Mouse (Mus musculus): ENCODE results near the gene Gm20388. TPM values are rescaled to one million over a fixed set of nuclear protein-coding genes. Genes with fewer than 3 reads are reported as not detected.

Gm20388 gene
- total RNA-seq, 2 experiments from 2014 or later, result 12.7 TPM; not detected in 1

- DNase-seq, result no peak
These were observed 1172.7 kb downstream of the Gm20388 start for GRCm38 (mm10) chr8:121083093-121083935.

DNA sequence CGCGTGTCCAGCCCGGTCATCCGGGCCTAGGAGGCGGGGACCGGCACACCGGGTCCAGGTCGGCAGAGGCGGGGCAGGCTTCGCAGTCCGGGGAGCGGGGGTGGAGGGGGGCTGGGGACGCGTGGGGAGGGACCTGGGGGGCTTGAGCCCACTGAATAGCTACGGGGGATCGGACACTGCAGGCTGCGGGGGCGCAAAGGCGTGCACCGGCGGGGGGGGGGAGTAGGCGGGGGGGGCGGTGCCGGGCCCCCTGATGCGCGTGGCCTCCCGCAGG lies 1173.2 kb downstream of the Gm20388 start:
- DNase-seq, result no peak

GRCm38 (mm10) chr8:121084210-121084951 lies 1173.7 kb downstream of the Gm20388 start, which contains the start of gene Foxf1:
TSS of gene Foxf1 (plus strand) at chr8:121084386.
- no peak for DNase-seq

DNA sequence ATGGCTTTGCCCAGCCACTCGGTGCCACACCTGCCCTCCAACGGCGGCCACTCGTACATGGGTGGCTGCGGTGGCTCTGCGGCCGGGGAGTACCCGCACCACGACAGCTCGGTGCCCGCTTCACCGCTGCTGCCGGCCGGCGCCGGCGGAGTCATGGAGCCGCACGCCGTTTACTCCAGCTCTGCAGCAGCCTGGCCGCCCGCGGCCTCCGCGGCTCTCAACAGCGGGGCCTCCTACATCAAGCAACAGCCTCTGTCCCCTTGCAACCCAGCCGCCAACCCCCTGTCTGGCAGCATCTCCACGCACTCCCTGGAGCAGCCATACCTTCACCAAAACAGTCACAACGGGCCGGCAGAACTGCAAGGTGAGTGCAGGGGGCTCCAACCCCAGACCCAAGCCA lies 1174.4 kb downstream of the Gm20388 start:
- no peak for DNase-seq

- no peak for DNase-seq
These were observed 1174.9 kb downstream of the Gm20388 start for GRCm38 (mm10) chr8:121085561-121085960.

- no peak for DNase-seq
These were observed 1175.6 kb downstream of the Gm20388 start for GRCm38 (mm10) chr8:121086004-121086900.

GRCm38 (mm10) chr8:121088281-121088680 lies 1177.6 kb downstream of the Gm20388 start:
- DNase-seq, result no peak

DNA sequence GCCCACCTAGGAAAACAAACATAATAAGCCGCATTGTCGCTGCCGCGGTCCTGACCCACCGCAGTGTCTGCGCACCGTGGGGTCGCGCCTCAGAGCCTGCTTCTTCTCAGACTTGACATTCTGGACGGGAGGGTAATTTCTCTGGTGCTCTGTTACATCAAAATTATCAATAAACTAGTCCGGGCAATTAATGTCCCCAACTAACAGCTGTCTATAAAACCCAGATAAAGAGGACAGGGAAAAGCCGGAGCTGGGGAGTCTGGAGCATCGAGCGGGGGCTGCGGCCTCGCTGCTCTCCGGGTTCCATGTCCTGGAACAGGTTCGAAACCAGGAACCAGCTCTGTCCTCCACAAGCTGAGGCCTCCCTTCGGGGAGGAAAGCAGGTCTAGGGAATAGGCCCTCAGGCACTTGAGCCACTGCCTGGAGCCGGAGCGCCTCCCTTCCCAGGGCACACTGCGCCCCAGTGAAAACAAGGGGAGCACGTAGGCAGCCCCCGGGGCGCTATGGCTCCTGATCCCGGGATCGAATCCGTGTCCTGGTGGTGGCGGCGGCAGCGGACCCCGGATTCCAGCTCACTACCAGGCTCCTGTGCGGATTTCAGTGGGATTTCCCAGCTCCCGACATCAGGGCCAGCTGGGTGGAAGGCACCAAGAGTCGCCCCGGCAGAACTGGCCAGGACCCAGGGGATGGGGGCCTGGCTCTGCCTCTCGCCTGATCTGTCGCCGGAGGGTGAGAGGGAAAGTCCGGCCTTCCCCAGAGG lies 1178.4 kb downstream of the Gm20388 start:
- no peak for DNase-seq

DNA sequence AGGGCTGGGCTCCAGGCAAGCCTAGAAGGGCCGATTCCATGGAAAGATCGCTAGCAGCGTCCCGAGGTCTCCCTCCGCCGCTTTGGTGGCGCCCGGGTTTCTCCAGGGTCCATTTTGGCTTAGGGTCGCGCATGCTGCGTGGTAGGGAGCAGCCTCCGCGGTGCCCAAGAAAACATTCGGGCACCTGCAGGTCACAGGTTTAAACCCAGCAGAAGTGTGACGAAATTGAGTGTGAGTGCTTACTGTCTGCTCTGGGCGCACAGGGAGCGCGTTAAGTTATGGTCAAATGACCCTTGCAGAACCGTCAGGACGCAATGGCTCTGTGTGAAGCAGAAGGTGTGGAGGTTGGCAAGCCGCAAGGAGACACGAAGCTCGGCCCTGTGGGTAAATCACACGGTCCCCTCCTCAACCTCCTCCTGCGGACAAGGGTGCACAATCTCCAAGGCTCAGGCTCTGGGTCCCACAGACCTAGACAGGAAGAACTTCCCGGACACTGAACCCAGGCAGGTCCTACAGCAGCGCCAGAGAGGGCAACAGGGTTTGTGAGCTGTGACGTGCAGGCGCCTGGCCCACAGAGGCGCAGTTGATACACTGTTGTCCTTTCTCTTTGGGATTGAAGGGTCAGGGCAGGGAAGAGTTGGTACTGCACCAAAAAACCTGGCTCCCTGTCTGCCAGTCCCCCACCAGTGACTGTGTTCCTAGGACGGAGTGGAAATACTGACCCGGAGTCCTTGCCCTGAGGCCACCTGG lies 1179.2 kb downstream of the Gm20388 start:
- no peak for DNase-seq

DNA sequence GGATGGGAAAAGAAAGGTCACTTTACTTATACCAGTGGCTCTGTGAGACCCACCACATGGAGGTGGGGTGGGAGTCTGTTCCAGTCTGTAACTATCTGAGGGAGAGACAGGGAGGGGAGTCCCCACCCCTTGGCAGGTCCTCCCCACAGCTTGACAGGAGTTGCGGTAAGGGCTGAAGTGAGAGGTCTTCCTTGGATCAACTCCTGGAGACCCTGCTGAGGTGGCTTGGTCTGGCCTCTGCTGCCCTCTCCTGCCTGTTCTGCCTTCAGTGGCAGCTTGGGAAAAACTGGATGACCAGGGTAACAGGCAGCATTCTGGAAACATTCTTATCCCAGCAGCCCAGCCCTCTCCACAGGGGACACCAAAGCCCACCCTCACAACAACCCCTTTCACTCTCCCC lies 1180.1 kb downstream of the Gm20388 start:
- no peak for DNase-seq

DNA sequence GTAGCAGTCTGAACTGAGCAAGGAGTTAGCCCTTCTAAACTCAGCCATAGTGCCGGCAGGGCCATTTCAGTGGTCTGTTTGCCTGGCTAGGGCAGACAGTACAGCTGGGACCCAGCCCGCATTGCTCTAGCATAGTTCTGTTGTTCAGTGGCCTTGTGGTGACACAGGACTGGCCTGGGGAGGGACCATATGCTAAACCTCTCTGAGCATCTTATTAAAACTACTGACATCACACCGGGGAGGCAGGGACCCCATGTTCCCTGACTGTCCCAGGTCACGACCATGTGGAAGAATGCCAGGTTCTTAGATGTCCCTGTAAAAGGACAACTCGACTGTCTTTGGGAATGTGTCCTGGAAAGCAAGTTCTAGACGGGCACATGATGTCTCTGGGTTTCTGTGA lies 1181.5 kb downstream of the Gm20388 start:
- no peak for DNase-seq

DNA sequence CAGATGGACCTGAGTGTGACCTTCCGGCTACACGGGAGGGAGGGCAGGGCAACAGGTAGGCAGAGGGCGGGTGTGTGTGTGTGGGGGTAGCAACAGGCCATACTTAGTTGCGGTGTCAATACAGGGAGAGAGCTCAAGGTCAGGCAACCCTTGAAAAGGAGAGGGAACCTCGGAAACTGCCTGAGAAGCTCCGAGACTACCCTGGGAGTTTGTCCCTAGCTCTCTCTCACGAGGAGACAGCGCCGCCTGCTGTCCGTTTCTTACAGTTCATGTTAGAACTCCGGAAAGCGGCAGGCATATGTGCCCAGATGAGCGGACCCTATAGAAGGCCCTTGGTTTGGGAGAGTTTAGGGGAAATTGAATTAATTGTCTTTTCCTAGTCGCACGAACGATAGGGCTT lies 1182.0 kb downstream of the Gm20388 start:
- peak; percentile 77 to 84 for DNase-seq

- no peak for DNase-seq
These were observed 1182.9 kb downstream of the Gm20388 start for GRCm38 (mm10) chr8:121093496-121093895.

GRCm38 (mm10) chr8:121104049-121104818 lies 1193.6 kb downstream of the Gm20388 start:
- DNase-seq, result peak; percentile 64 to 73

DNA sequence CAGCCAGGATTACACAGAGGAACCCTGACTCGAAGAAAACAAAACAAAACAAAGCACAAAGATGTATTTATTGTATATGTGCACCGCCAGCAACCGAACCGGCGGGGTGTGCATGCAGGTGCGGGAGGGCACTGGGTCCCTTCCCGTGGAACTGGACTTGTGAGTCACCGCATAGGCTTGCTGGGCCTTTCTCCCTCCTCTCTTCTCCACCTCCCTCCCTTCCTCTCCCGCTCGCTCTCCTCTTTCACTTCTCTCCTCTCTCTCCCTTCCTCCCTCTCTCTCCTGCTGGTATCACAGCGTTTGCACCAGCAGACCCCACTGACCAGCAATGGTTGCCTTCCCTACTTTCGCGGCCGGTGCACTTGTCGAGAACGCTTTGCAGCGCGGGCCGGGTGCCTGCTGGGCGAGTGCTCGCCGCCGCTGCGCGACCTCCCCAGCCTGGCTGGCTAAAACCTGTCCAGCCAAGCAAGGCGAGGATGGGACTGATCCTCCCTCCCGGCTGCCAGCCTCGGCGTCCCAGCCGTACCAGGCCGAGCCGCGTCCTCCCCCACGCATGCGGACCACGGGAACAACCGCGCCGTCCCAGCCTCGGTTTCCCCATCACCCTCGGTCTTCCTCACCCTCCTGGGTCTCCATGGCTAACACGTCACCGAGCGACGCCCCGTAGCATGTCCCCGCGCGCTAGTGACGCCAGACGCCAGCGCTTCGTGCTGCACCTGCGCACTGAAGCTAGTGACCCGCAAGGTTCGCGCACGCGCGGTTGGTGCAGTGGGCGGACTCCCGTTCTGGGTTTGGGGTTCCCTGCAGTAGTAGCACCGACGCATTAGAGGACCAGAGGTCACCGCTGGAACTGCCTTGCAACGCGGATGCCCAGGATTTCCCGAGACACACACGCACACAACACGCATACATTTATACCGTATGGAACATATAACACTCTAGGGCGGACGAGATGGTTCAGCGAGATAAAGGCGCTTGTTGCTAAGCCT lies 1197.3 kb downstream of the Gm20388 start, which contains the start of gene Mthfsd:
Mthfsd (minus strand) TSS at position 725 of the 989 bp plus-strand sequence.
- DNase-seq, result peak; percentile 99

DNA sequence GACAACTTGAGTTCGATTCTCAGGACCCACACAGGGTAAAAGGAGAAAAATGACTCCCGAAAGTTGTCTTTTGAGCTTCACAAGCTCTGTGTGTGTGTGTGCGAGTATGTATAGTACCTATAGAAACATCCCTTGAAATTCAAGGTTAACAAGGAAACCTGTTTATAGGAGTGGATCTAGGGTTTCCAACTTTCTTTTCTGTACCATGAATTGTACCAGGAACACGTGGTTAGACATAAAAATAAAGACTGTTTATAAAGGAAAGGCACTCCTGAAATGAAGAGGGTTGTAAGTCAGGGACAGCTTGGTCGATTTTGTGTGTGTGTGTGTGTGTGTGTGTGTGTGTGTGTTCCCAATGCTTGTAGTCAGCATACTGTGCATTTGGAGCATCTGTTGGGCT lies 1198.0 kb downstream of the Gm20388 start:
- DNase-seq, result no peak

DNA sequence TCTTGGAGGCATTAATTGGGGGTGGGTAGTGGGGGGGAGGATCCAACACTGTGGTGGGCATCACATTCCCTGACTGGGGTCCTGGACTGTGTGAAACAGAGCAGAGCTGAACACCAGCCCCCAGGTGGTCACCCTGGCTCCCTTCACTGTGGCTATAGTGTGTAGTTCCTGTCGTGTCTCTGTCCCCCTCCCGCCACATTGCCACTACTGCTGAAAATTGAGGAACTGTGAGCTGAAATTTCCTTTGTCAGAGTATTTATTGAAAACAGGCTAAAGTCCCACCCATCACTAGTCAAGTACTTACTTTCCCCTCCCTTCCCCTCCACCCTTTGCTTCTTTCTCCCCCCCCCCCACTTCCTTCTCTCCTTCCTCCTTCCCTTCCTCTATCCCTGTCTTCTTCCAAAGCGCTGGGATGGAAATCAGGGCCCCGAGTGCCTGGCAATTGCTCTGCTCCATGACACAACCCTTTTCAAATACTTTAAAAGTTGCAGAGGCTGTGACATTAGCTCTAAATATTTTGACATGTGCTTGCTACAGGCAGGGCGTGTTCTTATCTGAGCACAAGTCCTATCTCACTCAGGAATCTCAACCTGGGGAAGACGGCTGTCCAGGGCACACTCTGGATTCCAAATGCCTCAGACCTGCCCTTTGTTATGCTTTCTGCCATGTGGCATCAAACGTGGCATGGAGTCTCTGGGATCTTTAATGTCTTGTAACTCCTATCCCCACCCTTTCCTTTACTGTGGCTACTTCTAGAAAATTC lies 1200.7 kb downstream of the Gm20388 start:
- DNase-seq, result no peak

GRCm38 (mm10) chr8:121113261-121113660 lies 1202.6 kb downstream of the Gm20388 start:
- peak; percentile 93 to 96 for DNase-seq
